Mouse (Mus musculus): ENCODE results near the gene Cept1.

Gene Cept1

DNA sequence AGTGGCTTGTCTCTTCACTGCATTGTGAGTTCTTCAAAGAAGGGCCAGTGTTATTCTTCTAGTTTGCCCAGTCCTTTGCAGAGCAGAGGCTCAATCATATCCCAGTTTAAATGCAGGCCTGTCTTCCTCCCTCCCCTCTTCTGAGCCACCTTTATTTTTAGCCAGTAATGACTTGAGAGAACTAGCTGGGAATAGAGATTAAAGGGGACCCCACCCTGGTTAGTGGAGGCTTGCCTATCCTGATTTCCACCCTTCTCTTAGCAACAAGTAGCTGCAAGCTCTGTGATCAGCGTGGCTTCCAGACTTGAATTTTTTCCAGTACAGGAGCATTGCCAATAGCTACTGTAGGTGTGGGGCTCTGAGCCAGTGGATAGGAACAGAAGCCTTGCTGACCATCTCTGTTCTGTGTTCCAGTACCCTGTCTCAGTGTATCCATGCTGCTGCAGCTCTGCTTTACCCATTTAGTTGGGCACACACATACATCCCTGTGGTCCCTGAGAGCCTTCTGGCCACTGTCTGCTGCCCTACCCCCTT, 53.1 kb downstream of the Cept1 start:
- DNase-seq (ENCODE audit: low spot score), result no peak

DNA sequence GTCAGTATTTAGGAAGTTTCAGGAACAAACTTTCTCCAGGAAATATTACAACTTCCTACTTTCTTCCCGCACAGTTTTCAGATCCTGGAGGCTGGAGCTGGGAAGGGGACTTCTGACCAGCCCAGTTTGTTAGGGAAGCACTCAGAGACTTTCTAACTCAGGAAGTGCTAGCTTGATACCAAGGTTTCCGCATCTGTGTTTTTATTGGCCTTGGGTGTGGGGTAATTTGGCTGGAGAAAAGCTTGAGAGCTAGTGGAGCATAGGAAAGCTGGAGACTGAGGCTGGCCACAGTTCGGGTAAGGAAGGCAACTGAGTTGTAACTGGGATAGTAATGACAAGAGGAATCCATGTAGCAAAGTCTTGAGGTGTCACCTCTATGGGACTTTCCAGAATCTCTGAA, 53.7 kb downstream of the Cept1 start:
- no peak for DNase-seq (ENCODE audit: low spot score)

- no peak for DNase-seq (ENCODE audit: low spot score)
These were observed 54.4 kb downstream of the Cept1 start for GRCm38 (mm10) chr3:106493202-106493601.

DNA sequence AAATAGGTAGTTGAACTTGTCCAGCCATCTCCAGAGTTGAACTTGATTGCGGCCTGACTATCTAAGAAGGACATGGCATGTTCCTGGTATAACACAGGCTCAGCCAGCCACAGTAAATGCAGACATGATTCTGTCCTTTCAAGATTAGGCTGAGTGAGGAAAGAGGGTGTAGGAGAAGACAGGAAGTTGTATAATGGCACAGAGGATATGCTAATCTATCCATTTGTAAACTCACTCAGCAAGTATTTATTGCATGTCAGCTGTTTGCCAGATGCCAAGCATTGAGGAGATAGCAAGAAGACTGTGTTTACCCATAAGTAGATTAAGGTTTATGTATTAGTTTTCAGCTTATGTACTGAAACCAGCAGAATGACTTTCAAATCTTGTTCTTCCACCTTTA, 54.9 kb downstream of the Cept1 start:
- no peak for DNase-seq (ENCODE audit: low spot score)

DNA sequence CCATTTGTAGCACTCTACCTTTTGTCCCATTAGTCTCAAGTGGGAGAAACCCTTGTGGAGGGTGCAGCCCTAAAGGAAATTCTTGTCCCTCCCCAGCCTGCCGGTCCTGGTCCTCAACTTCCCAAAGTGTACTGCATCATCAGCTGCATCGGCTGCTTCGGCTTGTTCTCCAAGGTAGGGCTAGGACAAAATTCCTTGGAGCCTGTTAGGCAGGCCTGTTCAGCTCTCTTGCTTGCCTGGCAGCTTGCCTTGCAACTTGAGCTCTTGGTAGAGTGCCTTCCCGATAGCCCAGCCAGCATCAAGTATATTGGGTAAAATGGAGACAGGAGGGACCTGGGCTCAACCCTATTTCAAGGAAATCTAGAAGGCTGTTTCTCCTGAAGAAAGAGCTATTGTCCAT, 57.4 kb downstream of the Cept1 start:
- no peak for DNase-seq (ENCODE audit: low spot score)

GRCm38 (mm10) chr3:106487551-106487950, 60.1 kb downstream of the Cept1 start:
- no peak for DNase-seq (ENCODE audit: low spot score)

DNA sequence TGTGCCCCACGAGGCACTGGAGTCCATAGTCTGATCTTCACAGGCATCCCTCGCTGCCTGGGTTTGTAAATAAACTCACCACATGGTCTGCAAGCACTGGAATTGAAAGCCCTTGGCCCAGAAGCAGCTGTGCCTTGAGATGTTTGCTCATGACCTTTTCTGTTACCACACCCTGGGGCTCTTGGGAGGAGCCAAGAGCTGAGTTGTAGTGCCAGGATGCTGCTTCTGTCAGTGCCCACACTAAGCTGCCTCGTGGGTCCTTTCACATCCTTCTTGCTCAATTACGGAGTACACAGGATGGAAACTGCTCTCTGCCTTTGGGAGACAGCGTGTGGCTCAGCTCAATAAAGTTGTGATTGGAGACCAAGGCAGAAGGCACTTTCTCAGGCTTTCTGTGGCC, 61.8 kb downstream of the Cept1 start:
- no peak for DNase-seq (ENCODE audit: low spot score)

DNA sequence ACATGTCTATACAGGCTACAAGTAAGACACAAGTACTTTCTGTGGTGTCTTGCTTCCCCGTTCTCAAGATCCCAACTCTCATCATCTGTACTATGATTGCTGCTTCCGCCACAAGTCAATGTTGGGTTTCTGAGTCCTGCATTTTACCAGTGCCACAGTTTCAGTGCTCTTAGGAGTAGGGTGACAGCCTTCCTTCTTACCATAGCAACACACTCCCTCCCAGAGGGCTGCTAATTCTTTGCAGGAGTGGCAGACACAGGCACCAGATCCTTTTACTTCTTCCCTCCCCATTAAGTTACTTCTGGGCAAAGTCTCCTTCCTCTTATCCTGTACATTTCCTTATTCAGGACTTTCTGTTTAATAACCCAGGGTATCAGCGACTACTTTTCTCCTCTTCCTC, 62.7 kb downstream of the Cept1 start:
- DNase-seq (ENCODE audit: low spot score), result no peak

DNA sequence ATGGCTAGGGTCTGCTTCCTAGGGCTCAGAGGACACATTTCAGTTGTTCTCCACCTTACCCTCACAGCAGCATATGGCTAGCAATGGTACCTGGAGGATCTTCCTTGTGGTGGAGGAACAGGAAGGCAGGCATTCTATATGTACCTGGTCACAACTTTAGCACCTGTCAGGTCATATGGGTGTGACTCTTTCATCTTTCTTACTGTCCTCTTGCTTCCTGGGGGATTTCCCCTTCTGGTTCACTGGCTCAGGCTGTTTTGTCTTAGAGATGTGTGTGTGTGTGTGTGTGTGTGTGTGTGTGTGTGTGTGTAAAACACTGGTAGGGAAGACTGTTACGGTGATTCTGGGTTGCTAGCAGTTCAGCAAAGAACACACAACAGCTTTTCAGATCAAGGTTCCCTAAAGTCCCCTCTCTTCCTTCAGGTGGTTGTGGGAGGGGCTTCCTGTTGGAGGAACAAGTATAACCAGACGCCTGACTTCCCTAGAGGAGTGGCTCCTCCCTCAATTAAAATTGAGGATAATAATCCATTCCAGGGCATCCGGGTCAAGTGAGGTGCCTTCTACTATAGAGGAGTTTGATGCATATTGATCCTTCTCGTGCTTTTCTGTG, 63.7 kb downstream of the Cept1 start:
- no peak for DNase-seq (ENCODE audit: low spot score)

DNA sequence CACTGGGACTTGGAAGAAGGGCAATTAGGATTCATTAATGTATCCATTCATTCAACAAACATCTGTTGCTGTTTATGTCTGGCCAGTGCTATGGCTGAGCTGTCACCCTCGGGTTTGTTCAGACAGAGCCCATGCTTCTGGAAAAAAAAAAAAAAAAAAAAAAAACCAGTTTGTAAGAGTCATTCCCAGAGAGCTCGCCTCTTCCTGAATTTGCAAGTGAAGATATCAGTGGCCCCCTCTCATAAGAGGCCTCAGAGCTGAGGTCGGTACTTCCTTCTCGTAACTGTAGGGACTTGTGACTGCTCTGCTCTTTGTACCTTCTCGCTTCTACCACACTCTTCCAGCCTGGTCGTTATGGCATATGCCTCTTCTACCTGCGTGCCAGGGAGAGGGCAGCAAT, 64.3 kb downstream of the Cept1 start:
- no peak for DNase-seq (ENCODE audit: low spot score)

DNA sequence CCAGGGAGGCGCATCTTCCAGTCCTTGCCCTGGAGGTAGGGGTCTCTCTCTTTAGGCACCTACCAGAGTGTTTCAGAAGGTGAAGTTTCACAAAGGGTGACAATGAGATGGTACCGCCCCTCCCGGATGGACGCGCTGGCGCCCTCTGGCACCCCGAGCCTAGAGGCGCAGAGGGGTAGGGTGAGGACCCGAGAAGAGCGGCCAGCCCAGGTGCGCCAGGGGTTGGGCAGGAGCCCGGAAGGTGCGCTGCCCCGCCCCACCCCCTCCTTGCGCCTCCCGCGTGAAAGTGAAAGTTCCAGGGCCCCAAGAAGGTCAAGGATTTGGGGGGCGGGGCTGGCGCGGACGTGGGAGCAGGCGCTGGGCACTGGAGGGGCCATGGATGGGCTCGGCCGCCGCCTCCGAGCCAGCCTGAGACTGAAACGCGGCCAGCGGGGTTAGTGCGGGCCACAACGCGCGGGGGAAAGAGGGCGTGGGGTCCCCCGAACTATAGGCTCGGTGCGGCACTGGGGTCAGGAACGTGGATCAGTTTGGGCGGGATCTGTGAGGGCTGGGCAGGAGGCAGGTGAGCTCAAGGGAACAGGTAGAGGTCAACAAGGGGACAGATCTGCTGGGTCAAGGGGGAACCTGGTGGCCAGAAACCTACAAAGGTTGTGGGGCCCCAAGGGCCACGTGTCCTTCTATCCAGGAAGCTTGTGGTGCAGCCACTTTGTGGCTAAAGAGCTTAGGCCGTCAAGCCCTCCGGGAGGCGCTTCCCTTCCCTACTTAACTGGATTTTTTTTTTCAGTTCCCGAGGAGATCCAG, 65.1 kb downstream of the Cept1 start, which contains the start of gene Dennd2d:
Gene Dennd2d (plus strand): TSS at position 125 of the 801 bp plus-strand sequence.
- no peak for DNase-seq (ENCODE audit: low spot score)

GRCm38 (mm10) chr3:106476863-106477262, 70.7 kb downstream of the Cept1 start:
- no peak for DNase-seq (ENCODE audit: low spot score)

DNA sequence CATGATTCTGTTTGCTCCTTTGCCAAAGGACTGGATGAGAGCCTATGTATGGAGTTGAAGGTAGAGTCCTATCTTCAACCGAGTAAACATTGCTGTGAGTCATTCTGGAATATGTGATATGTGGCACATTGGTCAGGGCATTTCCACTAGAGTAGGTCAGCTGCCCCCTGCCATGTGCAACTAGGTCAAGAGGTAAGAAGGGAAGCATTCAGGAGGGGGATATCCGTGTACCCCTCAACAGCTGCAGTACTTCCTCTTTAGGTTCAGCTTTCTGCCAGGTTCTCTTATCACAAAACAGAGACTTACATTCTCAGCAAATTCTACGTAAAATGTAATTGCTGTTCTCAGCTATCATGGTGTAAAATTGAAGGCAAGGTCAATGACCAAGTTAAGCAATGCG, 73.4 kb downstream of the Cept1 start:
- DNase-seq (ENCODE audit: low spot score), result no peak

DNA sequence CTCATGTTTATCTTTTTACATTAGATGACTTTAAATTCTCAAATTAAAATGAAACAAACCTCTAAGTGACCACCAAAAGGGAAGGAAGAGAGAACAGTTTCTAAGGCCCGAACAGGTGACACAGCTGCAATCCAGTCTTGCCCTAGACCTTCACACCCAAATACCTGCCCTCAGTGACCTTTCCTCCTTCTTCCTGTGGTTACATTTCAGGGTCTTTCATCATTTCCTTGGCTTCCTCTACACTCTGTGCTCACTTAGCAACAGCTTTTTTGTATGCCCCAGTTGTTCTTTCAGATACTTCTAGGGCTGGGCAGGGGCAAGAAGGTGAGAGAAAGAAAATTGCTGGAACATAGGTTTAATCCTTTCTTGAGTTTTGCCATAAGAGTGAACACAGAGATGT, 82.9 kb downstream of the Cept1 start:
- DNase-seq (ENCODE audit: low spot score), result no peak

- no peak for DNase-seq (ENCODE audit: low spot score)
These were observed 85.1 kb downstream of the Cept1 start for GRCm38 (mm10) chr3:106462493-106462892.

DNA sequence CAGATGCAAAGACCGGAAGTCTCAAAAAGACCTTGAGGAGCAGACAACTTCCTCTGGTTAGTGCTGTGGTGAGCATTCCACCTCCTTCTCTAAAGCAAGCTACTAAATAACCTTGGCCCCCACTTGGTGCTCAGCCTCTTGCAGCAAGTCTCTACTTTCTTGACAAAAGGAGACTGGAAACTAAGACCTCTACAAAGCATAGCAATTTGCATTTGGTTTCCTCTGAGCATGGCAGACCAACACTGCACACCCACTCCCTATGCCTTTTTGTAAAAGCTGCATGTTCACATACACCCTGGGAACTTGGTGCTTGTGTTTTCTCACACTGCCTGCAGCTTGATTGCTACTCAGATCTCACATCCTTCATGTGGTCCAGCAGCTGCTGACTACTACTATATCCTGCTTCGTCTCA, 85.5 kb downstream of the Cept1 start:
- no peak for DNase-seq (ENCODE audit: low spot score)

DNA sequence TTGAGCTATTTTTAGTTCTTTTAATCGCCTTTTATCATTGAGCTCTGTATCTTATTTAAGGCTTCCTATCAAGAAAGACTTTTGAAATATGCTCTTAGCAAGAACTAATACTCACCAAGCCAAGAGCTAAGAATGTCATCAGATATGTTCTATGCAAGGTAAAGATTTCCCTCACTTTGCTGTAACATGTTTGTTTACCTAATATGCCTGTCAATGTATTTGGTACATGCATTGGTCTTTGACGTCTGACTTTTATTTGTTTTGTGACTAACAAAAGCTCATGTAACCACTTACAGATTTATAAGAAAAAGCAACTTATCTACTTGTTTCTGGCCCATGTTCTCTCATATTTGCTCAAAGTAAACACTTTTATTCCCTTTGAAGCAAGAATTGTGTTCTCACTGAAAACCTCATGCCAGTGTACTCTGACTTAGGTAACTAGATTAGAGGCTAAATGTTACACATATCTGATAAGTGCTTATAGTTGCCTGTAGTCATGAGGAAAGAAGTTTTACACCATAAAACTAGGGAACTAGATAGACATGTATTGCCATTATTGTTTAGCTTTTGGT, 90.2 kb downstream of the Cept1 start:
- no peak for DNase-seq (ENCODE audit: low spot score)

GRCm38 (mm10) chr3:106452616-106453015, 95.0 kb downstream of the Cept1 start:
- no peak for DNase-seq (ENCODE audit: low spot score)

Measured in layer of hippocampus, adult 11-12 months (tissue).